Mouse (Mus musculus) kidney, adult 18-20 months (tissue): Measurements from ENCODE around the gene Ccdc103.

Experiments used
- DNase-seq: peaks from one replicate; pipeline ENCODE4 v3.0.0; 2021

The Ccdc103 gene

GRCm38 (mm10) chr11:102880585-102881313, at the start of gene Ccdc103, which contains the start of gene Eftud2:
Gene Ccdc103, plus strand, starts transcription at chr11:102881204.
Gene Eftud2, minus strand, starts transcription at chr11:102880985.
- peak; percentile 96 for DNase-seq

- no peak for DNase-seq
Measured at GRCm38 (mm10) chr11:102832700-102833297, 48.2 kb upstream of the Ccdc103 start.

GRCm38 (mm10) chr11:102834219-102834618, 46.8 kb upstream of the Ccdc103 start:
- DNase-seq = no peak

- DNase-seq = no peak
Measured at GRCm38 (mm10) chr11:102835549-102835948, 45.5 kb upstream of the Ccdc103 start, which contains the start of gene Higd1b. Gene Higd1b, plus strand, starts transcription at chr11:102835849.

- DNase-seq = no peak
Measured at GRCm38 (mm10) chr11:102836146-102836545, 44.9 kb upstream of the Ccdc103 start.

GRCm38 (mm10) chr11:102837385-102837784, 43.6 kb upstream of the Ccdc103 start:
- no peak for DNase-seq

GRCm38 (mm10) chr11:102838126-102838525, 42.9 kb upstream of the Ccdc103 start:
- DNase-seq = no peak

- no peak for DNase-seq
Measured at GRCm38 (mm10) chr11:102838616-102839150, 42.3 kb upstream of the Ccdc103 start.

GRCm38 (mm10) chr11:102845926-102846325, 35.1 kb upstream of the Ccdc103 start:
- no peak for DNase-seq

- peak; percentile 73 for DNase-seq
Measured at GRCm38 (mm10) chr11:102851883-102852282, 29.1 kb upstream of the Ccdc103 start.

GRCm38 (mm10) chr11:102853760-102854159, 27.2 kb upstream of the Ccdc103 start:
- no peak for DNase-seq

GRCm38 (mm10) chr11:102855941-102856340, 25.1 kb upstream of the Ccdc103 start:
- no peak for DNase-seq

- no peak for DNase-seq
Measured at GRCm38 (mm10) chr11:102858951-102859350, 22.1 kb upstream of the Ccdc103 start.

- DNase-seq = no peak
Measured at GRCm38 (mm10) chr11:102859933-102860332, 21.1 kb upstream of the Ccdc103 start.

- DNase-seq = peak; percentile 76
Measured at GRCm38 (mm10) chr11:102864272-102864671, 16.7 kb upstream of the Ccdc103 start.

- no peak for DNase-seq
Measured at GRCm38 (mm10) chr11:102874801-102875334, 6.1 kb upstream of the Ccdc103 start.

GRCm38 (mm10) chr11:102879558-102879957, 1.4 kb upstream of the Ccdc103 start:
- no peak for DNase-seq

- DNase-seq = no peak
Measured at GRCm38 (mm10) chr11:102881314-102882198, 552 bp downstream of the Ccdc103 start.

GRCm38 (mm10) chr11:102884616-102885219, 3.7 kb downstream of the Ccdc103 start, which contains the start of gene Fam187a:
Gene Fam187a, plus strand, starts transcription at chr11:102885169.
- no peak for DNase-seq

GRCm38 (mm10) chr11:102887433-102887832, 6.4 kb downstream of the Ccdc103 start:
- no peak for DNase-seq

- no peak for DNase-seq
Measured at GRCm38 (mm10) chr11:102888135-102888534, 7.1 kb downstream of the Ccdc103 start.

- DNase-seq = no peak
Measured at GRCm38 (mm10) chr11:102890096-102890495, 9.1 kb downstream of the Ccdc103 start.
